1 mouse cellular context compared by ENCODE assay signal in genomic region chr10:91162077-91162476, GRCm38 (mm10).
TF ChIP-seq lines count a peak whose summit lies in the region.

No protein-coding gene starts in this region.

TF ChIP-seq in MEL, 35 proteins besides CTCF, POLR2A, EP300 and RAD21 (continued from another document):
- TF ChIP-seq TAL1 (IDR thresholded peaks at IDR 0.05; ENCODE audit: low read length): peak; percentile 47; the same call in 1 of the 2 replicates
- no peak for TF ChIP-seq ZNF384 (IDR thresholded peaks at IDR 0.05; ENCODE audit: low read depth, low read length)
- TF ChIP-seq TCF12 (IDR thresholded peaks at IDR 0.05; ENCODE audit: low read depth, low read length): peak; percentile 87
- peak; percentile 69; the same call in 1 of the 2 replicates for TF ChIP-seq BHLHE40 (IDR thresholded peaks at IDR 0.05; ENCODE audit: borderline replicate concordance, low read depth, low read length)
- no peak for TF ChIP-seq MYB (IDR thresholded peaks at IDR 0.05; ENCODE audit: low read depth, low read length)
- TF ChIP-seq POLR2AphosphoS2 (IDR thresholded peaks at IDR 0.05; ENCODE audit: low read length): peak; percentile 57
- TF ChIP-seq USF1 (IDR thresholded peaks at IDR 0.05; ENCODE audit: low read depth, low read length): 0 out of 2 replicates have a peak, but pooled peaks have one; percentile 22
- peak; percentile 63 for TF ChIP-seq MAX (IDR thresholded peaks at IDR 0.05; ENCODE audit: low read length)
- TF ChIP-seq GABPA (IDR thresholded peaks at IDR 0.05; ENCODE audit: low read depth, low read length): no peak
